Mouse (Mus musculus): ENCODE measurements around the gene Gm14151. TPM values are rescaled to one million over a fixed set of nuclear protein-coding genes. Genes with fewer than 3 reads are reported as not detected.

Gm14151 gene
- polyA plus RNA-seq, 1 experiment from 2014 or later = not detected

Other genes with a start within 250 kb of the Gm14151 start
- gene Abhd12, start 187.6 kb downstream of the Gm14151 start, polyA plus RNA-seq (2015; fragmentation: Nextera tagmentation; extraction: Ambion mirVana) = 109 and 115 TPM in 2 replicates
- 24.2 and 28.6 TPM in 2 replicates for gene Gins1, start 186.9 kb downstream of the Gm14151 start, polyA plus RNA-seq (2015; fragmentation: Nextera tagmentation; extraction: Ambion mirVana)
- gene Ninl, start 53.0 kb downstream of the Gm14151 start, polyA plus RNA-seq (2015; fragmentation: Nextera tagmentation; extraction: Ambion mirVana) = 12.0 and 12.8 TPM in 2 replicates
- gene Nanp, start 53.0 kb downstream of the Gm14151 start, polyA plus RNA-seq (2015; fragmentation: Nextera tagmentation; extraction: Ambion mirVana) = 28.3 and 35.4 TPM in 2 replicates
- gene Gm14147, start 5.9 kb upstream of the Gm14151 start, polyA plus RNA-seq (2015; fragmentation: Nextera tagmentation; extraction: Ambion mirVana) = not detected in 2 replicates

Data from forebrain, embryonic 16.5 days (tissue).